ENCODE assay signal across 8 mouse cellular contexts in genomic region chr11:102087931-102088898, GRCm38 (mm10). TPM values are rescaled to one million over a fixed set of nuclear protein-coding genes. Genes with fewer than 3 reads are reported as not detected.
DNase-seq lines count a peak whose midpoint lies in the region; ATAC-seq lines count a peak whose summit lies in the region.

Gene Mpp2 (minus strand): TSS chr11:102088515.

- no peaks in the 10 kb centered on the region for H3K9me3 ChIP-seq in forebrain, embryonic 11.5 days (ENCODE audit: control insufficient read depth, low read length)
- H3K9me3 ChIP-seq in heart, embryonic 15.5 days (replicated peaks), result no peaks in the 10 kb centered on the region
- H3K9me3 ChIP-seq in liver, embryonic 16.5 days (replicated peaks; ENCODE audit: control insufficient read depth, low read length), result no peaks in the 10 kb centered on the region; the same call in 1 of the 2 replicates
- no peaks in the 10 kb centered on the region for H3K9me3 ChIP-seq in neural tube, embryonic 13.5 days

- peak within 1 kb of the TSS; percentile 73 for H3K4me3 ChIP-seq in forebrain, embryonic 11.5 days (ENCODE audit: low read depth, low read length)
- peak within 1 kb of the TSS; percentile 81 for H3K4me3 ChIP-seq in heart, embryonic 15.5 days
- H3K4me3 ChIP-seq in liver, embryonic 16.5 days (ENCODE audit: low read depth, low read length), result peak within 1 kb of the TSS; percentile 85
- H3K4me3 ChIP-seq in neural tube, embryonic 13.5 days, result peak within 1 kb of the TSS; percentile 70

- H3K9ac ChIP-seq in forebrain, embryonic 11.5 days (ENCODE audit: low read length), result peak within 1 kb of the TSS; percentile 72
- H3K9ac ChIP-seq in heart, embryonic 15.5 days, result peak within 1 kb of the TSS; percentile 73
- peak within 1 kb of the TSS; percentile 93 for H3K9ac ChIP-seq in liver, embryonic 16.5 days (ENCODE audit: low read depth, low read length)
- H3K9ac ChIP-seq in neural tube, embryonic 13.5 days, result peak within 1 kb of the TSS; percentile 89

- H3K36me3 ChIP-seq in forebrain, embryonic 11.5 days (ENCODE audit: control insufficient read depth, insufficient read depth, low read length), result no peaks in the 10 kb centered on the region
- H3K36me3 ChIP-seq in heart, embryonic 15.5 days, result no peaks in the 10 kb centered on the region
- H3K36me3 ChIP-seq in liver, embryonic 16.5 days (ENCODE audit: control insufficient read depth, insufficient read depth), result peaks cover 3% of the 10 kb centered on the region; the same call in 1 of the 2 replicates
- peaks cover 15% of the 10 kb centered on the region for H3K36me3 ChIP-seq in neural tube, embryonic 13.5 days

- peak; percentile 89 for DNase-seq in MEL-GATA-1-ER (ENCODE audit: extremely low read depth, low read depth)
- DNase-seq in c-Kit-positive CD71-positive TER-119-positive erythroid progenitor cells, embryonic 14.5 days (ENCODE audit: low spot score), result peak; percentile 92
- DNase-seq in forebrain, embryonic 11.5 days (ENCODE audit: low spot score), result peak; percentile 90
- peak; percentile 73 for DNase-seq in kidney, postnatal 14 days
- DNase-seq in urinary bladder, adult 2 months (ENCODE audit: low spot score), result peak; percentile 57

- H3K4me1 ChIP-seq in forebrain, embryonic 11.5 days (replicated peaks; ENCODE audit: control insufficient read depth, insufficient read depth, low read length), result peaks cover 18% of the 10 kb centered on the region; the same call in 1 of the 2 replicates
- H3K4me1 ChIP-seq in heart, embryonic 15.5 days (replicated peaks), result peaks cover 20% of the 10 kb centered on the region
- peaks cover 26% of the 10 kb centered on the region for H3K4me1 ChIP-seq in liver, embryonic 16.5 days (ENCODE audit: control insufficient read depth, low read depth, low read length)
- H3K4me1 ChIP-seq in neural tube, embryonic 13.5 days (replicated peaks), result peaks cover 40% of the 10 kb centered on the region

- under 1% methylated on average over 49 of the region's 49 CpGs for WGBS in forebrain, embryonic 11.5 days
- under 1% methylated on average over 49 of the region's 49 CpGs for WGBS in heart, embryonic 15.5 days
- under 1% methylated on average over 49 of the region's 49 CpGs for WGBS in liver, embryonic 16.5 days (ENCODE audit: insufficient replicate concordance)
- under 1% methylated on average over 49 of the region's 49 CpGs for WGBS in neural tube, embryonic 13.5 days

- H3K27me3 ChIP-seq in forebrain, embryonic 11.5 days (ENCODE audit: control insufficient read depth, insufficient read depth, low read length), result no peaks in the 10 kb centered on the region
- no peaks in the 10 kb centered on the region for H3K27me3 ChIP-seq in heart, embryonic 15.5 days
- H3K27me3 ChIP-seq in liver, embryonic 16.5 days (ENCODE audit: control insufficient read depth, insufficient read depth, low read depth, low read length), result no peaks in the 10 kb centered on the region; the same call in 1 of the 2 replicates
- no peaks in the 10 kb centered on the region for H3K27me3 ChIP-seq in neural tube, embryonic 13.5 days

- H3K4me2 ChIP-seq in forebrain, embryonic 11.5 days (ENCODE audit: low read depth, low read length, severe bottlenecking), result peak within 1 kb of the TSS; percentile 93
- peak within 1 kb of the TSS; percentile 97 for H3K4me2 ChIP-seq in heart, embryonic 15.5 days
- H3K4me2 ChIP-seq in liver, embryonic 16.5 days (ENCODE audit: low read depth, low read length), result peak within 1 kb of the TSS; percentile 85
- peak within 1 kb of the TSS; percentile 75 for H3K4me2 ChIP-seq in neural tube, embryonic 13.5 days

- H3K27ac ChIP-seq in forebrain, embryonic 11.5 days (ENCODE audit: low read depth, low read length), result peak within 1 kb of the TSS; percentile 90
- peak within 1 kb of the TSS; percentile 86 for H3K27ac ChIP-seq in heart, embryonic 15.5 days
- H3K27ac ChIP-seq in liver, embryonic 16.5 days (ENCODE audit: low read length), result peak within 1 kb of the TSS; percentile 87
- peak within 1 kb of the TSS; percentile 99 for H3K27ac ChIP-seq in neural tube, embryonic 13.5 days (replicated peaks)

- peak; percentile 70 for ATAC-seq in forebrain, embryonic 11.5 days (replicated peaks; ENCODE audit: low FRiP score)
- peak; percentile 70 for ATAC-seq in heart, embryonic 15.5 days (replicated peaks; ENCODE audit: insufficient number of reproducible peaks, insufficient read depth, low FRiP score, low read depth)
- ATAC-seq in liver, embryonic 16.5 days (ENCODE audit: low read depth), result peak; percentile 87
- ATAC-seq in neural tube, embryonic 13.5 days (ENCODE audit: low read depth), result peak; percentile 69

RNA-seq across cellular contexts. Expression of gene Mpp2, which starts in this region (rescaled TPM):
- polyA plus RNA-seq in forebrain, embryonic 11.5 days (2014; fragmentation: Nextera tagmentation; extraction: Ambion mirVana), result 18.2 and 19.6 TPM in 2 replicates
- polyA plus RNA-seq in heart, embryonic 15.5 days (2015; fragmentation: Nextera tagmentation; extraction: Ambion mirVana), result 6.0 and 9.3 TPM in 2 replicates
- polyA plus RNA-seq in liver, embryonic 16.5 days (2015; fragmentation: Nextera tagmentation; extraction: Ambion mirVana), result 9.2 and 11.1 TPM in 2 replicates
- polyA plus RNA-seq in neural tube, embryonic 13.5 days (2015; fragmentation: Nextera tagmentation; extraction: Ambion mirVana), result 25.8 and 26.5 TPM in 2 replicates
- polyA plus RNA-seq in urinary bladder, adult 2 months (2012; rRNA removed), result 18.9 and 21.0 TPM in 2 replicates

Comparison
In these comparisons a context has a peak if more than half of its experiments do, and no peak if none do; other contexts are left out.
1. Peak in every context shown above with its lines: DNase-seq, ATAC-seq, H3K4me3 ChIP-seq and H3K27ac ChIP-seq.